Comparison of ENCODE assay signal across 14 mouse cellular contexts in genomic region chr13:63177232-63177631, GRCm38 (mm10).
DNase-seq lines count a peak whose midpoint lies in the region.
"Had no signal": no experiment of that assay in that cellular context is flagged by ENCODE, and none has a peak within 500 bp of the region (broad histone marks: within the 10 kb centered on the region; RNA-seq: fewer than 3 reads in every experiment).

No protein-coding gene starts in this region.

- DNase-seq in layer of hippocampus, adult 8-10 months (ENCODE audit: low spot score in 2 of 2) = peak; percentile 32 to 34
- DNase-seq in layer of hippocampus, adult 18-20 months (ENCODE audit: low spot score in 2 of 2) = no peak
- peak; percentile 34 for DNase-seq in 3T3-L1 (ENCODE audit: low read depth, low spot score)
- DNase-seq in cerebellum, adult 11-12 months = peak; percentile 85
- DNase-seq in cerebellum, postnatal 25 days = peak; percentile 66 to 76
- no peak for DNase-seq in thymus, postnatal 25 days
- no peak for DNase-seq in lung, adult 18-20 months
- DNase-seq: adrenal gland, postnatal 36 days; B cell, adult 2 months; heart, adult 18-20 months; kidney, adult 2 months; kidney, postnatal 14 days; lung, embryonic 14.5 days; thymus, postnatal 14 days had no signal

Comparison
In these comparisons a context has a peak if more than half of its experiments do, and no peak if none do; other contexts are left out.
1. DNase-seq: peak in layer of hippocampus, adult 8-10 months (2 of 2), 3T3-L1 (single experiment), cerebellum, adult 11-12 months (single experiment) and cerebellum, postnatal 25 days (2 of 2); none in layer of hippocampus, adult 18-20 months (0 of 2), thymus, postnatal 25 days (single experiment) and lung, adult 18-20 months (0 of 2).